Mouse (Mus musculus) activated CD4-positive, CD25-positive, alpha-beta regulatory T cell, adult 4 months (primary cell): ENCODE data around the gene Nek3. TPM values are rescaled to one million over a fixed set of nuclear protein-coding genes. Genes with fewer than 3 reads are reported as not detected.
"Not testable (repeated sequence)": the region's sequence is repeated elsewhere in the genome, so short reads cannot be mapped to it uniquely, and the experiment has no call there.

Source experiments
- ATAC-seq: one replicate; pipeline ENCODE4 v1.8.0; 2017
- polyA plus RNA-seq, 2 experiments: library from polyadenylated mRNA; unstranded; fragments of 100-300 nt; shearing (Covaris generic); gene quantifications; one replicate each; pipeline ENCODE4 v1.2.1; 2017

Gene Nek3
- polyA plus RNA-seq, 2 experiments from 2014 or later, result 4.6 to 6.1 TPM

GRCm38 (mm10) chr8:22143764-22144491 lies 22.3 kb downstream of the Nek3 start:
- ATAC-seq, result no peak

- ATAC-seq, result no peak
These were observed 23.6 kb downstream of the Nek3 start for GRCm38 (mm10) chr8:22142592-22142991.

- ATAC-seq, result no peak
These were observed 24.3 kb downstream of the Nek3 start for GRCm38 (mm10) chr8:22141836-22142385.

- not testable (repeated sequence) for ATAC-seq
These were observed 29.8 kb downstream of the Nek3 start for GRCm38 (mm10) chr8:22136462-22136861.

GRCm38 (mm10) chr8:22134750-22135135 lies 31.5 kb downstream of the Nek3 start:
- no peak for ATAC-seq

GRCm38 (mm10) chr8:22134078-22134749 lies 32.0 kb downstream of the Nek3 start:
- no peak for ATAC-seq

- ATAC-seq, result no peak
These were observed 34.2 kb downstream of the Nek3 start for GRCm38 (mm10) chr8:22132062-22132461.

GRCm38 (mm10) chr8:22124220-22125152 lies 41.7 kb downstream of the Nek3 start, which contains the start of gene Nek5:
Nek5 (minus strand) TSS chr8:22125053.
- peak; percentile 74 for ATAC-seq

- no peak for ATAC-seq
These were observed 59.2 kb downstream of the Nek3 start for GRCm38 (mm10) chr8:22107020-22107419.

- no peak for ATAC-seq
These were observed 74.7 kb downstream of the Nek3 start for GRCm38 (mm10) chr8:22091568-22091967.

GRCm38 (mm10) chr8:22089226-22089625 lies 77.0 kb downstream of the Nek3 start:
- no peak for ATAC-seq

GRCm38 (mm10) chr8:22079313-22080007 lies 86.8 kb downstream of the Nek3 start:
- ATAC-seq, result no peak

Other genes with a start within 250 kb of the Nek3 start
- gene Defb15, start 233.7 kb downstream of the Nek3 start, polyA plus RNA-seq, result not detected
- not detected for gene Defb35, start 228.1 kb downstream of the Nek3 start, polyA plus RNA-seq
- not detected for gene Defb13, start 219.7 kb downstream of the Nek3 start, polyA plus RNA-seq
- gene Fam90a1a, start 207.7 kb downstream of the Nek3 start, polyA plus RNA-seq, result not detected
- not detected for gene Ccdc70, start 196.7 kb downstream of the Nek3 start, polyA plus RNA-seq
- not detected for gene Atp7b, start 106.1 kb downstream of the Nek3 start, polyA plus RNA-seq
- 10 to 100 TPM; 19.7 to 20.2 TPM for gene Alg11, start 105.7 kb downstream of the Nek3 start, polyA plus RNA-seq
- gene Nek5, start 41.4 kb downstream of the Nek3 start, polyA plus RNA-seq, result under 1 TPM in 1 of 2 experiments, not detected in 1; 0.22 TPM
- 10 to 100 TPM; 13.3 to 14.9 TPM for gene Ckap2, start 19.4 kb upstream of the Nek3 start, polyA plus RNA-seq
- 10 to 100 TPM; 30.5 to 41.2 TPM for gene Vps36, start 26.4 kb upstream of the Nek3 start, polyA plus RNA-seq
- under 1 TPM in 1 of 2 experiments, not detected in 1; 0.10 TPM for gene Thsd1, start 60.9 kb upstream of the Nek3 start, polyA plus RNA-seq
- not detected for gene Tpte, start 117.0 kb upstream of the Nek3 start, polyA plus RNA-seq
- gene Slc25a15, start 232.2 kb upstream of the Nek3 start, polyA plus RNA-seq, result 1 to 10 TPM; 2.9 to 3.8 TPM
- gene Mrps31, start 244.9 kb upstream of the Nek3 start, polyA plus RNA-seq, result 10 to 100 TPM; 21.4 to 22.8 TPM